Mouse (Mus musculus): ENCODE measurements around the gene Tomm7. TPM values are rescaled to one million over a fixed set of nuclear protein-coding genes. Genes with fewer than 3 reads are reported as not detected.
"Not testable (repeated sequence)": the region's sequence is repeated elsewhere in the genome, so short reads cannot be mapped to it uniquely, and the experiment has no call there.

The Tomm7 gene
- polyA plus RNA-seq, 1 experiment, result 115 TPM

DNA sequence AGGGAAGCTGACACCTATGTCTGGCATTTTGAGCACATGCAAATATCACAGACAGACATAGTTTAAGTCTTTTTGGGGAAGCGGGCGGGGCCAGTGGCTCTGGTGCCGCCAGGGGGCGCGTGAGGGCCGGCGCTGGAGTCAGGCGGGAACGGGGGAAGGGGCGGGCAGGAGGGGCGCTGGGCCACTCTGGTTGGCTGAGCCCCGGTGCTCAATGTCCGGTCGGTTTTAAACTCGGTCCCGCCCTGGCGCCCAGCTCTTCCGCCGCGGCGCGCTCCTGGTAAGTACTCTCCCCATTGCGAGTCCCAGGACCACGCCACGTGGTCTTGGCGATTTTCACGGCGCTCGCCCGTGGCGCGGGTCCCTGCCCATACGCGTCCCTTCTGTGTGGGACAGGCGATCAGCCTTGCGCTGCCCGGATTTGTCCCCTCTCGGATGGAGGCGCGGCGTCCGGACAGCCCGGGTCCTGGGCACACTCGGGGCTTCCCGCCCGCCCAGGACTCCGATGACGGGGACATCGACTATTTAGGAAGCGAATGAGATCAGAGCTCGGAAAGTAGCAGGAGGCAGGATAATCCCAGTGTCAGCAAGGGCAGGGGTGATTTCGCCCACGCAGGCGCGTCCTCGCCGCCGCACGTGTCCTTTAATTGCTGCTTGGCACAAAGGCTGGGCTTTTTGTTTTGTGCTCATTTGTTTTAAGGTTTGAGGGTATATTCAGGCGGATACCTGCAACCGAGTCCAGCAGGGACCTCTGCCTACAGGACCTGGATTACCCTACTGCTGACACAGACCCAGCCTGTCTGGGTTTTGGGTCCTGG is 6.6 kb upstream of the Tomm7 start:
- Histone ChIP-seq H3K4me3 (ENCODE audit: control insufficient read depth, low read depth, low read length) (peak overlapping the region; percentile 73), H3K27me3 (ENCODE audit: control insufficient read depth, insufficient read depth, low read length) (no peaks in the 10 kb centered on the region), H3K36me3 (ENCODE audit: control insufficient read depth, insufficient read depth, low read length) (no peaks in the 10 kb centered on the region), H3K4me1 (ENCODE audit: control insufficient read depth, insufficient read depth, low read length) (peaks cover 3% of the 10 kb centered on the region), H3K27ac (ENCODE audit: control insufficient read depth, insufficient read depth, low read depth, low read length) (peak overlapping the region; percentile 15; the same call in 1 of the 2 replicates)
- peak; percentile 52; the same call in 1 of the 2 replicates for TF ChIP-seq CTCF (IDR thresholded peaks at IDR 0.05; ENCODE audit: control insufficient read depth, insufficient read depth, insufficient replicate concordance, low read depth, low read length)
- TF ChIP-seq POLR2A (IDR thresholded peaks at IDR 0.05; ENCODE audit: control insufficient read depth, low read depth, low read length), result peak; percentile 50

DNA sequence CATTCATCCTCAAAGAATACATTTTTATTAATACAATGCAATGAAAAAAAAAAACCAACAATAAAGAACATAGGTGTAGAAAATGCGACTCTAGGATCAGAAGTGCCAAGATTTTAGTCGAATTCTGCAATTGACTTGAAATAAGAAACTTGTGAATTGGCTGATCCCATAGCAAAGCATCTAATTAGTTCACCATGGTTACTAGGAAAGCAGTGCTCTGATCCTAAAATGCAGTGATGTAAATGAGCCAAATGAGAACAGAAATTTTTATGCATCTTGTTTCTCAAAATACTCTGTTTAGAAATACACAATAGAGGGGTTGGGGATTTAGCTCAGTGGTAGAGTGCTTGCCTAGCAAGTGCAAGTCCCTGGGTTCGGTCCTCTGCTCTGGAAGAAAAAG is 1.2 kb upstream of the Tomm7 start:
- Histone ChIP-seq H3K27ac (ENCODE audit: control insufficient read depth, insufficient read depth, low read depth, low read length) (no peak overlapping the region), H3K27me3 (ENCODE audit: control insufficient read depth, insufficient read depth, low read length) (no peaks in the 10 kb centered on the region), H3K36me3 (ENCODE audit: control insufficient read depth, insufficient read depth, low read length) (0 out of 2 replicates have a peak, but pooled peaks cover 1% of the 10 kb centered on the region), H3K4me1 (ENCODE audit: control insufficient read depth, insufficient read depth, low read length) (no peaks in the 10 kb centered on the region; the same call in 1 of the 2 replicates), H3K4me3 (ENCODE audit: control insufficient read depth, low read depth, low read length) (no peak overlapping the region)
- TF ChIP-seq POLR2A (IDR thresholded peaks at IDR 0.05; ENCODE audit: control insufficient read depth, low read depth, low read length) (no peak), CTCF (IDR thresholded peaks at IDR 0.05; ENCODE audit: control insufficient read depth, insufficient read depth, insufficient replicate concordance, low read depth, low read length) (no peak)

DNA sequence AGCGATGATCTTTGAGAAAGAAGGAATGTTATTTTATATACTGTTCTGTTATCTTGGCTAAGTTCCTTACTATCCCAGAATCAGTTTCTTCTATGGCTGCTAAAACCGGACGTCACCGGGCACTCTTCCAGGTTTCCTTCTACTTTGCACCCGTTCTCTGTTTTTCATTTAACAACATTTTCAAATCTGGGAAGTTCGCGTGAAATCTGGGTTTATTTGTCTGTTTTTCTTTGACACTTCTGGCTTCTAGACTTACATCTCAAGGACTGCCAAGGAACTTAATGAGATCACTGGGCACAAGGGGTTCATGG is 525 bp upstream of the Tomm7 start:
- Histone ChIP-seq H3K27me3 (ENCODE audit: control insufficient read depth, insufficient read depth, low read length) (no peaks in the 10 kb centered on the region), H3K4me3 (ENCODE audit: control insufficient read depth, low read depth, low read length) (peak overlapping the region; percentile 94), H3K36me3 (ENCODE audit: control insufficient read depth, insufficient read depth, low read length) (0 out of 2 replicates have a peak, but pooled peaks cover 1% of the 10 kb centered on the region), H3K27ac (ENCODE audit: control insufficient read depth, insufficient read depth, low read depth, low read length) (peak overlapping the region; percentile 79), H3K4me1 (ENCODE audit: control insufficient read depth, insufficient read depth, low read length) (no peaks in the 10 kb centered on the region)
- TF ChIP-seq POLR2A (IDR thresholded peaks at IDR 0.05; ENCODE audit: control insufficient read depth, low read depth, low read length) (no peak), CTCF (IDR thresholded peaks at IDR 0.05; ENCODE audit: control insufficient read depth, insufficient read depth, insufficient replicate concordance, low read depth, low read length) (no peak)

DNA sequence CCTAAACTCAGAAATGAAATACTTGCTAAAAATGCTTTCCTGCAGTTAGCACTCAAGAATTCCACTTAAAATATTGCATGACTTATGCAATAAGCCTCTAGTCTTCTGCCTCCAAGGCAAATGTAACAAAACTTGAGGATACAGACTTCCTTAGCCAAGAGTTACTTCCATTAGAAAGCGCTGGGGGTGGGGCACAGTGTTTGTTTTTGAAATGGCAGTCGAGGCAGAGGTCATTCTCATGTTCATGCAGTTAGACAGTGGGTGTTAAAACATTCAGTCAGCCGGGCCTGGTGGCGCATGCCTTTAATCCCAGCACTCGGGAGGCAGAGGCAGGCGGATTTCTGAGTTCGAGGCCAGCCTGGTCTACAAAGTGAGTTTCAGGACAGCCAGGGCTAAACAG is 5.8 kb downstream of the Tomm7 start:
- TF ChIP-seq POLR2A (IDR thresholded peaks at IDR 0.05; ENCODE audit: control insufficient read depth, low read depth, low read length) (no peak), CTCF (IDR thresholded peaks at IDR 0.05; ENCODE audit: control insufficient read depth, insufficient read depth, insufficient replicate concordance, low read depth, low read length) (no peak)
- H3K27ac ChIP-seq (ENCODE audit: control insufficient read depth, insufficient read depth, low read depth, low read length), result no peak overlapping the region
- no peak overlapping the region for H3K4me3 ChIP-seq (ENCODE audit: control insufficient read depth, low read depth, low read length)
- no peaks in the 10 kb centered on the region for H3K4me1 ChIP-seq (ENCODE audit: control insufficient read depth, insufficient read depth, low read length)
- H3K27me3 ChIP-seq (ENCODE audit: control insufficient read depth, insufficient read depth, low read length), result no peaks in the 10 kb centered on the region
- 0 out of 2 replicates have a peak, but pooled peaks cover 1% of the 10 kb centered on the region for H3K36me3 ChIP-seq (ENCODE audit: control insufficient read depth, insufficient read depth, low read length)

- H3K36me3 ChIP-seq (ENCODE audit: control insufficient read depth, insufficient read depth, low read length); H3K4me1 ChIP-seq (ENCODE audit: control insufficient read depth, insufficient read depth, low read length); H3K27ac ChIP-seq (ENCODE audit: control insufficient read depth, insufficient read depth, low read depth, low read length); H3K27me3 ChIP-seq (ENCODE audit: control insufficient read depth, insufficient read depth, low read length); H3K4me3 ChIP-seq (ENCODE audit: control insufficient read depth, low read depth, low read length): not testable (repeated sequence)
Observed at GRCm38 (mm10) chr5:23835691-23836090, 8.3 kb downstream of the Tomm7 start.

DNA sequence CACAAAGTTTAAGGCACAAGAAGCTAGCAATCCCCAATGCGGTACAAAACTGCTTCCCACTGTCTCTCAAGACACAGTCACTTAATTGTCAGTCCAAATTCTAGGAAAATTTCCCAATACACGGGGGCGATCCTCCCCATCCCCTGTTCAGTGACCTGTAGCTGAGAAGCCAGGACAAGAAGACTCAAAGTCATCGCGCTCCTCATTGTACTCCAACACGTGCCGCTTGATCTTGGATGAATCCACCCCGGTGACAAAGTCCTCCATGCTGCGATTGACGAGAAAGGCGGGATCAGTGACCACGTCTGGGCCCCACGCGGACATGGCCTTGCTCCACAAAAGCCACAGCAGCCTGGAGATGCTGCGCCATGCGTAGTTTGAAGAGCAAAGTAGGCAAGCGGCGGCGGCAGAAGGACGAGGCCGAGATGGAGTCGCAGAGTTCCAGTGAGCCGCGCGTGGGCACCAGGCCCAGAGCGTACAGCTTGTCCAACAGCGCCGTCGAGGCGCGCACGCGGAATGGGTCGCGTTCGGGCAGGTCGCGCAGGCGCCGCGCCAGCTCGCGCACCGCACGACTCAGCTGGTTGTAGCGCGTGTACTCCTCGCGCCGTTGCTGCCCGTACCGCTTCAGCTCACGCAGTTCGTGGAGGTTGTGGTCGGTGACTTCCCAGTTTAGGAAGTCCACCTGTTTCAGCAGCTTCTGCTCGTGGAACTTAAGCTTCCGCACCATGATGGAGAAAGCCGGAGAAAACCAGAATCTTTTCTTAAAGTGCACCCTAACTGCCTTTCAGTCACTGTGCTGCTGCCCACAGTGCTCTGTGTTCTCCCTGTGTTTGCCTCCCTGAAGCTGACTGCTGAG is 12.8 kb downstream of the Tomm7 start:
- no peaks in the 10 kb centered on the region for H3K27me3 ChIP-seq (ENCODE audit: control insufficient read depth, insufficient read depth, low read length)
- H3K4me3 ChIP-seq (ENCODE audit: control insufficient read depth, low read depth, low read length), result peak overlapping the region; percentile 82
- peak overlapping the region; percentile 75 for H3K27ac ChIP-seq (ENCODE audit: control insufficient read depth, insufficient read depth, low read depth, low read length)
- no peaks in the 10 kb centered on the region for H3K36me3 ChIP-seq (ENCODE audit: control insufficient read depth, insufficient read depth, low read length)
- peaks cover 5% of the 10 kb centered on the region for H3K4me1 ChIP-seq (ENCODE audit: control insufficient read depth, insufficient read depth, low read length)
- TF ChIP-seq POLR2A (IDR thresholded peaks at IDR 0.05; ENCODE audit: control insufficient read depth, low read depth, low read length) (0 out of 2 replicates have a peak, but pooled peaks have one; percentile 7), CTCF (IDR thresholded peaks at IDR 0.05; ENCODE audit: control insufficient read depth, insufficient read depth, insufficient replicate concordance, low read depth, low read length) (no peak)

GRCm38 (mm10) chr5:23826321-23827004 is 17.5 kb downstream of the Tomm7 start:
- H3K36me3 ChIP-seq (ENCODE audit: control insufficient read depth, insufficient read depth, low read length), result no peaks in the 10 kb centered on the region
- no peak overlapping the region for H3K27ac ChIP-seq (ENCODE audit: control insufficient read depth, insufficient read depth, low read depth, low read length)
- no peaks in the 10 kb centered on the region for H3K27me3 ChIP-seq (ENCODE audit: control insufficient read depth, insufficient read depth, low read length)
- peak; percentile 49; the same call in 1 of the 2 replicates for TF ChIP-seq CTCF (IDR thresholded peaks at IDR 0.05; ENCODE audit: control insufficient read depth, insufficient read depth, insufficient replicate concordance, low read depth, low read length)
- TF ChIP-seq POLR2A (IDR thresholded peaks at IDR 0.05; ENCODE audit: control insufficient read depth, low read depth, low read length), result no peak
- H3K4me3 ChIP-seq (ENCODE audit: control insufficient read depth, low read depth, low read length), result no peak overlapping the region
- peaks cover under 1% of the 10 kb centered on the region for H3K4me1 ChIP-seq (ENCODE audit: control insufficient read depth, insufficient read depth, low read length)
